Mouse (Mus musculus) limb, embryonic 12.5 days (tissue): Measurements from ENCODE around the gene Nckap5. TPM values are rescaled to one million over a fixed set of nuclear protein-coding genes. Genes with fewer than 3 reads are reported as not detected.

Source experiments
- ATAC-seq: fragments of 200-750 bp; cut with Nextera tagmentation; 2 replicates; pipeline ENCODE4 v1.8.0; 2017; ENCODE audit warnings: low read depth, moderate TSS enrichment; ENCODE audit not compliant: insufficient number of reproducible peaks, insufficient read depth, low FRiP score, low TSS enrichment
- H3K27ac ChIP-seq: fragments of 300-500 bp; sonication (generic); 2 replicates; pipeline ENCODE4 v1.5.1; 2016; ENCODE audit warnings: mild to moderate bottlenecking, moderate library complexity
- H3K27me3 ChIP-seq: fragments of 300-500 bp; sonication (generic); 2 replicates; pipeline ENCODE4 v1.6.1; 2016; ENCODE audit warnings: mild to moderate bottlenecking, moderate library complexity
- H3K36me3 ChIP-seq: fragments of 300-500 bp; sonication (generic); 2 replicates; pipeline ENCODE4 v1.6.1; 2016; ENCODE audit warnings: mild to moderate bottlenecking, moderate library complexity
- H3K4me1 ChIP-seq: fragments of 300-500 bp; sonication (generic); replicated peaks from 2 replicates; pipeline ENCODE4 v1.6.1; 2016
- H3K4me2 ChIP-seq: fragments of 300-500 bp; sonication (generic); 2 replicates; pipeline ENCODE4 v1.6.1; 2016; ENCODE audit warnings: mild to moderate bottlenecking, moderate library complexity
- H3K4me3 ChIP-seq: fragments of 300-500 bp; sonication (generic); replicated peaks from 2 replicates; pipeline ENCODE4 v1.5.1; 2016; ENCODE audit warnings: mild to moderate bottlenecking
- H3K9ac ChIP-seq: fragments of 300-500 bp; sonication (generic); replicated peaks from 2 replicates; pipeline ENCODE4 v1.6.1; 2016; ENCODE audit warnings: mild to moderate bottlenecking, moderate library complexity
- H3K9me3 ChIP-seq: fragments of 300-500 bp; sonication (generic); 2 replicates; pipeline ENCODE4 v1.6.1; 2016; ENCODE audit warnings: mild to moderate bottlenecking, moderate library complexity
- WGBS: fragments of 180-500 bp; shearing (Covaris S2); methylation state at CpG from one replicate; pipeline ENCODE4 v1.1.7; 2016; 5-methylcytosine and 5-hydroxymethylcytosine counted together
- polyA plus RNA-seq: library from polyadenylated mRNA; unstranded; fragments of >200 nt; fragmentation: Nextera tagmentation; extraction: Ambion mirVana; gene quantifications from 2 replicates; pipeline ENCODE4 v1.2.1, GENCODE M21; 2016

Gene Nckap5
- polyA plus RNA-seq, 1 experiment from 2014 or later, result 7.7 TPM

GRCm38 (mm10) chr1:126341806-126342205, 488.8 kb downstream of the Nckap5 start:
- H3K27me3 ChIP-seq, result no peaks in the 10 kb centered on the region
- ATAC-seq, result no peak
- H3K4me2 ChIP-seq, result no peak overlapping the region
- no peaks in the 10 kb centered on the region for H3K36me3 ChIP-seq
- H3K4me3 ChIP-seq, result no peak overlapping the region
- 73% methylated on average over 2 of the region's 2 CpGs for WGBS
- H3K9ac ChIP-seq, result no peak overlapping the region
- H3K27ac ChIP-seq, result no peak overlapping the region
- no peaks in the 10 kb centered on the region for H3K9me3 ChIP-seq
- no peaks in the 10 kb centered on the region for H3K4me1 ChIP-seq

GRCm38 (mm10) chr1:126339250-126339649, 491.3 kb downstream of the Nckap5 start:
- no peak overlapping the region for H3K4me2 ChIP-seq
- no peak overlapping the region for H3K4me3 ChIP-seq
- no peak overlapping the region for H3K9ac ChIP-seq
- no peaks in the 10 kb centered on the region for H3K36me3 ChIP-seq
- H3K27ac ChIP-seq, result no peak overlapping the region
- no peaks in the 10 kb centered on the region for H3K27me3 ChIP-seq
- ATAC-seq, result no peak
- 54% methylated on average over 3 of the region's 3 CpGs for WGBS
- H3K4me1 ChIP-seq, result no peaks in the 10 kb centered on the region
- no peaks in the 10 kb centered on the region for H3K9me3 ChIP-seq

DNA sequence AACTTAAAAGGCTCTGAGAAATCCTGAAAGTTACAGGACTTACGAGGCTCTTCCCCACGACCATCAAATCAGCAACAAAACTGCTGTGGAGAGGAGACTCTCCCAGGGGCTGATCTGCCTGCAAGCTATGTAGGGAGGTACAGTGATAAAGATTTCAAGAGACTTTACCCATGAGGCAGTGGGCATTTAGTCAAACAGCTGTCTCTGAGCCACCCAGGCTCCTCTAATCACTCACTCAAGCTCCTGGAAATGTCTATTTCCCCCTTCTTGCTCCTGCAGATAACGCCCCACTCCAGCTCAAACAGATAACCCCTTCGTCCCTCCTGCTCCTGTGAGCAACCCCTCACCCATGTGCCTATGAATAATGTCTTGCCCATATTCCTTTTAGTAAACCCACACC, 496.4 kb downstream of the Nckap5 start:
- ATAC-seq, result no peak
- no peaks in the 10 kb centered on the region for H3K27me3 ChIP-seq
- 80% methylated on average over 4 of the region's 4 CpGs for WGBS

GRCm38 (mm10) chr1:126332026-126332425, 498.6 kb downstream of the Nckap5 start:
- no peak for ATAC-seq
- Histone ChIP-seq H3K4me3 (no peak overlapping the region), H3K36me3 (no peaks in the 10 kb centered on the region), H3K27ac (no peak overlapping the region), H3K27me3 (no peaks in the 10 kb centered on the region), H3K9ac (no peak overlapping the region), H3K4me1 (no peaks in the 10 kb centered on the region), H3K9me3 (no peaks in the 10 kb centered on the region), H3K4me2 (no peak overlapping the region)
- 82% methylated on average over 2 of the region's 2 CpGs for WGBS

More for the DNA sequence above, 496.4 kb downstream of the Nckap5 start:
- Histone ChIP-seq H3K4me1 (no peaks in the 10 kb centered on the region), H3K9me3 (no peaks in the 10 kb centered on the region), H3K9ac (no peak overlapping the region), H3K4me3 (no peak overlapping the region), H3K27ac (no peak overlapping the region), H3K4me2 (no peak overlapping the region), H3K36me3 (no peaks in the 10 kb centered on the region)

DNA sequence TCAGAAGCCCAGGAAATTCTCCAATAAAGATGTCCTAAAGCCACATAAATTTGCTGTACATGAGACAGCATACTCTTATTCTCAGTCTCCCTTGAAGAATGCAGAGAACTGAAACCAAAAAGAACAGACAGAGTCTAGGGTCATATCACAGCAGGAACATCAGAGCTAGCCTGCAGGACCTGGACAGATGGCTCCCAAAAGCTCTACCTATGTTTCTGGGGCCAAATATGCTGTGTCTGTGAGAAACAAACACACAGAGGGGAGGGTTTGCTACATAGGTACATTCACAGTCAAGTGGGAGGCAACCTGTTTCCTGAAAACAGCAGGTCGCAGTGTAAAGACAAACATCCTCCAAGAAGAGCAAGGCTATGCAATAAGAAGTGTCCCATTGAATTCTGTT, 509.9 kb downstream of the Nckap5 start:
- WGBS, result 92% methylated on average over 1 of the region's 1 CpGs
- H3K4me1 ChIP-seq, result no peaks in the 10 kb centered on the region
- no peaks in the 10 kb centered on the region for H3K36me3 ChIP-seq
- no peak overlapping the region for H3K4me3 ChIP-seq
- no peak overlapping the region for H3K4me2 ChIP-seq
- H3K9ac ChIP-seq, result no peak overlapping the region
- H3K9me3 ChIP-seq, result no peaks in the 10 kb centered on the region
- no peaks in the 10 kb centered on the region for H3K27me3 ChIP-seq
- H3K27ac ChIP-seq, result no peak overlapping the region
- no peak for ATAC-seq

- H3K4me1 ChIP-seq, result no peaks in the 10 kb centered on the region
- H3K4me3 ChIP-seq, result no peak overlapping the region
- 73% methylated on average over 11 of the region's 11 CpGs for WGBS
- H3K27ac ChIP-seq, result no peak overlapping the region
- H3K36me3 ChIP-seq, result no peaks in the 10 kb centered on the region
- H3K4me2 ChIP-seq, result no peak overlapping the region
- ATAC-seq, result no peak
- no peaks in the 10 kb centered on the region for H3K27me3 ChIP-seq
- H3K9me3 ChIP-seq, result no peaks in the 10 kb centered on the region
- no peak overlapping the region for H3K9ac ChIP-seq
Observed at GRCm38 (mm10) chr1:126317874-126318607, 512.6 kb downstream of the Nckap5 start.

- Histone ChIP-seq H3K9me3 (no peaks in the 10 kb centered on the region), H3K36me3 (no peaks in the 10 kb centered on the region), H3K4me1 (no peaks in the 10 kb centered on the region), H3K4me3 (no peak overlapping the region), H3K9ac (no peak overlapping the region), H3K27ac (no peak overlapping the region), H3K4me2 (no peak overlapping the region), H3K27me3 (no peaks in the 10 kb centered on the region)
- ATAC-seq, result no peak
- 76% methylated on average over 4 of the region's 4 CpGs for WGBS
Observed at GRCm38 (mm10) chr1:126317345-126317744, 513.3 kb downstream of the Nckap5 start.

GRCm38 (mm10) chr1:126316866-126317265, 513.7 kb downstream of the Nckap5 start:
- H3K27me3 ChIP-seq, result no peaks in the 10 kb centered on the region
- ATAC-seq, result no peak
- no peak overlapping the region for H3K4me2 ChIP-seq
- no peak overlapping the region for H3K9ac ChIP-seq
- WGBS, result 62% methylated on average over 2 of the region's 2 CpGs
- H3K27ac ChIP-seq, result no peak overlapping the region
- H3K4me1 ChIP-seq, result no peaks in the 10 kb centered on the region
- no peaks in the 10 kb centered on the region for H3K9me3 ChIP-seq
- H3K36me3 ChIP-seq, result no peaks in the 10 kb centered on the region
- H3K4me3 ChIP-seq, result no peak overlapping the region

- Histone ChIP-seq H3K4me1 (no peaks in the 10 kb centered on the region), H3K4me3 (no peak overlapping the region), H3K27me3 (no peaks in the 10 kb centered on the region), H3K27ac (no peak overlapping the region), H3K9ac (no peak overlapping the region), H3K36me3 (no peaks in the 10 kb centered on the region), H3K4me2 (no peak overlapping the region), H3K9me3 (no peaks in the 10 kb centered on the region)
- 86% methylated on average over 2 of the region's 2 CpGs for WGBS
- ATAC-seq, result no peak
Observed at GRCm38 (mm10) chr1:126301129-126301528, 529.5 kb downstream of the Nckap5 start.

DNA sequence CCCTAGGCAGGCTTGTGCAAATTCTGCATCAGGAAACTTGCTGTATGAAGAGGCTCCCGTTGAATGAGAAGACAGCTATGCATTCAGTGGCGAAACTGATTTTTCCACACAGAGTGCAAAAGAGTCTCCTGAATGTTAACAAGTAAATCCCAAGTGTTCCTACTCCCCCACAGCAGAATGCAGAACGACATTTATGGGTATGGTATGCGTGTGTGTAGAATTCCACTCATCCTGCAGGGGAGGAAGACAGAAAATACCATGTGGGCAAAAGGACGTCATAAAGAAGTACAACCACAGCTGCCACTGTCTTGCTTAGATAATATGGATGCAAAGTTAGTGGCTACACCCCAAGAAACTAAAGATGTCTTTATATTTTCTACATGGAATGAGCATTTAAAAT, 565.7 kb downstream of the Nckap5 start:
- no peak overlapping the region for H3K4me3 ChIP-seq
- no peak for ATAC-seq

GRCm38 (mm10) chr1:126254364-126254763, 576.2 kb downstream of the Nckap5 start:
- Histone ChIP-seq H3K27me3 (no peaks in the 10 kb centered on the region), H3K4me1 (0 out of 2 replicates have a peak, but pooled peaks cover 4% of the 10 kb centered on the region), H3K4me3 (no peak overlapping the region), H3K27ac (no peak overlapping the region), H3K4me2 (no peak overlapping the region), H3K9ac (no peak overlapping the region), H3K36me3 (no peaks in the 10 kb centered on the region), H3K9me3 (no peaks in the 10 kb centered on the region)
- ATAC-seq, result no peak
- 82% methylated on average over 5 of the region's 5 CpGs for WGBS

More for the DNA sequence above, 565.7 kb downstream of the Nckap5 start:
- no peaks in the 10 kb centered on the region for H3K9me3 ChIP-seq
- H3K4me1 ChIP-seq, result no peaks in the 10 kb centered on the region
- H3K4me2 ChIP-seq, result no peak overlapping the region
- no peaks in the 10 kb centered on the region for H3K27me3 ChIP-seq
- WGBS, result 64% methylated on average over 5 of the region's 5 CpGs
- no peak overlapping the region for H3K27ac ChIP-seq
- H3K36me3 ChIP-seq, result no peaks in the 10 kb centered on the region
- H3K9ac ChIP-seq, result no peak overlapping the region

GRCm38 (mm10) chr1:126253934-126254333, 576.7 kb downstream of the Nckap5 start:
- no peak overlapping the region for H3K4me2 ChIP-seq
- 93% methylated on average over 7 of the region's 7 CpGs for WGBS
- H3K27me3 ChIP-seq, result no peaks in the 10 kb centered on the region
- H3K9ac ChIP-seq, result no peak overlapping the region
- ATAC-seq, result no peak
- no peaks in the 10 kb centered on the region for H3K36me3 ChIP-seq
- no peaks in the 10 kb centered on the region for H3K9me3 ChIP-seq
- H3K4me3 ChIP-seq, result no peak overlapping the region
- H3K4me1 ChIP-seq, result 0 out of 2 replicates have a peak, but pooled peaks cover 4% of the 10 kb centered on the region
- no peak overlapping the region for H3K27ac ChIP-seq
